Mouse (Mus musculus): ENCODE measurements around the gene Rpl37a. TPM values are rescaled to one million over a fixed set of nuclear protein-coding genes. Genes with fewer than 3 reads are reported as not detected.

Gene Rpl37a
- polyA plus RNA-seq, 1 experiment from 2014 or later = 1,125 TPM

- H3K4me1 ChIP-seq (replicated peaks) = peaks cover 13% of the 10 kb centered on the region
- WGBS = 13% methylated on average over 5 of the region's 5 CpGs
- no peaks in the 10 kb centered on the region for H3K27me3 ChIP-seq (replicated peaks)
- H3K36me3 ChIP-seq = peaks cover 33% of the 10 kb centered on the region
- H3K4me2 ChIP-seq = no peak overlapping the region
- H3K27ac ChIP-seq (ENCODE audit: poor library complexity, severe bottlenecking) = no peak overlapping the region
- no peak overlapping the region for H3K4me3 ChIP-seq
- no peak overlapping the region for H3K9ac ChIP-seq
- no peaks in the 10 kb centered on the region for H3K9me3 ChIP-seq (replicated peaks)
- ATAC-seq (ENCODE audit: insufficient number of reproducible peaks, low FRiP score) = no peak
These were observed 5.8 kb downstream of the Rpl37a start for GRCm38 (mm10) chr1:72716926-72717325.

GRCm38 (mm10) chr1:72717540-72717939 is 6.5 kb downstream of the Rpl37a start:
- H3K27me3 ChIP-seq (replicated peaks) = no peaks in the 10 kb centered on the region
- H3K9me3 ChIP-seq (replicated peaks) = no peaks in the 10 kb centered on the region
- H3K4me3 ChIP-seq = no peak overlapping the region
- whole genome bisulfite sequencing = 91% methylated on average over 7 of the region's 7 CpGs
- no peak overlapping the region for H3K9ac ChIP-seq
- H3K4me2 ChIP-seq = no peak overlapping the region
- ATAC-seq (ENCODE audit: insufficient number of reproducible peaks, low FRiP score) = no peak
- peaks cover 9% of the 10 kb centered on the region for H3K4me1 ChIP-seq (replicated peaks)
- H3K36me3 ChIP-seq = peaks cover 32% of the 10 kb centered on the region
- H3K27ac ChIP-seq (ENCODE audit: poor library complexity, severe bottlenecking) = no peak overlapping the region

- Histone ChIP-seq H3K36me3 (peaks cover 20% of the 10 kb centered on the region), H3K9me3 (replicated peaks) (no peaks in the 10 kb centered on the region), H3K9ac (no peak overlapping the region), H3K27me3 (replicated peaks) (no peaks in the 10 kb centered on the region), H3K4me2 (no peak overlapping the region), H3K4me1 (replicated peaks) (no peaks in the 10 kb centered on the region; the same call in 1 of the 2 replicates), H3K4me3 (no peak overlapping the region), H3K27ac (ENCODE audit: poor library complexity, severe bottlenecking) (no peak overlapping the region)
- 19% methylated on average over 5 of the region's 5 CpGs for WGBS
- no peak for ATAC-seq (ENCODE audit: insufficient number of reproducible peaks, low FRiP score)
These were observed 7.8 kb downstream of the Rpl37a start for GRCm38 (mm10) chr1:72718846-72719245.

GRCm38 (mm10) chr1:72720115-72720725 is 9.1 kb downstream of the Rpl37a start:
- 54% methylated on average over 6 of the region's 6 CpGs for WGBS

GRCm38 (mm10) chr1:72722646-72723045 is 11.6 kb downstream of the Rpl37a start:
- H3K4me2 ChIP-seq = no peak overlapping the region

More at GRCm38 (mm10) chr1:72720115-72720725, 9.1 kb downstream of the Rpl37a start:
- Histone ChIP-seq H3K27ac (ENCODE audit: poor library complexity, severe bottlenecking) (no peak overlapping the region), H3K9ac (no peak overlapping the region), H3K4me1 (replicated peaks) (no peaks in the 10 kb centered on the region; the same call in 1 of the 2 replicates), H3K4me3 (no peak overlapping the region), H3K36me3 (peaks cover 9% of the 10 kb centered on the region), H3K27me3 (replicated peaks) (no peaks in the 10 kb centered on the region), H3K9me3 (replicated peaks) (no peaks in the 10 kb centered on the region), H3K4me2 (no peak overlapping the region)
- no peak for ATAC-seq (ENCODE audit: insufficient number of reproducible peaks, low FRiP score)

GRCm38 (mm10) chr1:72724354-72724753 is 13.3 kb downstream of the Rpl37a start:
- H3K9ac ChIP-seq = no peak overlapping the region
- WGBS = 82% methylated on average over 2 of the region's 2 CpGs
- peaks cover 4% of the 10 kb centered on the region for H3K36me3 ChIP-seq

More at GRCm38 (mm10) chr1:72722646-72723045, 11.6 kb downstream of the Rpl37a start:
- no peaks in the 10 kb centered on the region; the same call in 1 of the 2 replicates for H3K4me1 ChIP-seq (replicated peaks)
- H3K27me3 ChIP-seq (replicated peaks) = no peaks in the 10 kb centered on the region
- no peak overlapping the region for H3K9ac ChIP-seq
- H3K9me3 ChIP-seq (replicated peaks) = no peaks in the 10 kb centered on the region
- ATAC-seq (ENCODE audit: insufficient number of reproducible peaks, low FRiP score) = no peak
- no peak overlapping the region for H3K27ac ChIP-seq (ENCODE audit: poor library complexity, severe bottlenecking)
- WGBS = 43% methylated on average over 8 of the region's 8 CpGs
- peaks cover 4% of the 10 kb centered on the region for H3K36me3 ChIP-seq
- H3K4me3 ChIP-seq = no peak overlapping the region

GRCm38 (mm10) chr1:72725941-72726340 is 14.9 kb downstream of the Rpl37a start:
- 86% methylated on average over 13 of the region's 13 CpGs for WGBS
- no peak overlapping the region for H3K4me2 ChIP-seq
- H3K4me3 ChIP-seq = no peak overlapping the region
- H3K9me3 ChIP-seq (replicated peaks) = no peaks in the 10 kb centered on the region
- H3K36me3 ChIP-seq = no peaks in the 10 kb centered on the region
- no peaks in the 10 kb centered on the region for H3K27me3 ChIP-seq (replicated peaks)
- H3K4me1 ChIP-seq (replicated peaks) = no peaks in the 10 kb centered on the region; the same call in 1 of the 2 replicates
- H3K9ac ChIP-seq = no peak overlapping the region
- no peak for ATAC-seq (ENCODE audit: insufficient number of reproducible peaks, low FRiP score)
- H3K27ac ChIP-seq (ENCODE audit: poor library complexity, severe bottlenecking) = no peak overlapping the region

More at GRCm38 (mm10) chr1:72724354-72724753, 13.3 kb downstream of the Rpl37a start:
- Histone ChIP-seq H3K4me3 (no peak overlapping the region), H3K4me1 (replicated peaks) (no peaks in the 10 kb centered on the region; the same call in 1 of the 2 replicates), H3K27ac (ENCODE audit: poor library complexity, severe bottlenecking) (no peak overlapping the region), H3K9me3 (replicated peaks) (no peaks in the 10 kb centered on the region), H3K27me3 (replicated peaks) (no peaks in the 10 kb centered on the region), H3K4me2 (no peak overlapping the region)
- ATAC-seq (ENCODE audit: insufficient number of reproducible peaks, low FRiP score) = no peak

- H3K9me3 ChIP-seq (replicated peaks) = no peaks in the 10 kb centered on the region
- no peak overlapping the region for H3K4me2 ChIP-seq
- no peak overlapping the region for H3K9ac ChIP-seq
- no peaks in the 10 kb centered on the region for H3K27me3 ChIP-seq (replicated peaks)
- H3K4me1 ChIP-seq (replicated peaks) = no peaks in the 10 kb centered on the region
- no peaks in the 10 kb centered on the region for H3K36me3 ChIP-seq
- H3K4me3 ChIP-seq = no peak overlapping the region
- 80% methylated on average over 4 of the region's 4 CpGs for WGBS
- no peak overlapping the region for H3K27ac ChIP-seq (ENCODE audit: poor library complexity, severe bottlenecking)
- ATAC-seq (ENCODE audit: insufficient number of reproducible peaks, low FRiP score) = no peak
These were observed 17.7 kb downstream of the Rpl37a start for GRCm38 (mm10) chr1:72728781-72729180.

- Histone ChIP-seq H3K4me2 (no peak overlapping the region), H3K27ac (ENCODE audit: poor library complexity, severe bottlenecking) (no peak overlapping the region), H3K36me3 (no peaks in the 10 kb centered on the region), H3K9me3 (replicated peaks) (no peaks in the 10 kb centered on the region), H3K4me3 (no peak overlapping the region), H3K27me3 (replicated peaks) (no peaks in the 10 kb centered on the region), H3K9ac (no peak overlapping the region), H3K4me1 (replicated peaks) (no peaks in the 10 kb centered on the region)
- WGBS = 86% methylated on average over 10 of the region's 10 CpGs
- no peak for ATAC-seq (ENCODE audit: insufficient number of reproducible peaks, low FRiP score)
These were observed 19.0 kb downstream of the Rpl37a start for GRCm38 (mm10) chr1:72730126-72730525.

- Histone ChIP-seq H3K36me3 (no peaks in the 10 kb centered on the region), H3K9ac (no peak overlapping the region), H3K4me2 (no peak overlapping the region), H3K27me3 (replicated peaks) (no peaks in the 10 kb centered on the region; the same call in 1 of the 2 replicates), H3K4me3 (no peak overlapping the region), H3K9me3 (replicated peaks) (no peaks in the 10 kb centered on the region), H3K27ac (ENCODE audit: poor library complexity, severe bottlenecking) (no peak overlapping the region), H3K4me1 (replicated peaks) (peaks cover 13% of the 10 kb centered on the region)
- no peak for ATAC-seq (ENCODE audit: insufficient number of reproducible peaks, low FRiP score)
- 83% methylated on average over 9 of the region's 9 CpGs for WGBS
These were observed 22.2 kb downstream of the Rpl37a start for GRCm38 (mm10) chr1:72733191-72733691.

GRCm38 (mm10) chr1:72736397-72737125 is 25.5 kb downstream of the Rpl37a start:
- H3K36me3 ChIP-seq = no peaks in the 10 kb centered on the region
- peaks cover 16% of the 10 kb centered on the region; the same call in 1 of the 2 replicates for H3K27me3 ChIP-seq (replicated peaks)
- no peak overlapping the region for H3K4me3 ChIP-seq
- no peak for ATAC-seq (ENCODE audit: insufficient number of reproducible peaks, low FRiP score)
- no peak overlapping the region for H3K27ac ChIP-seq (ENCODE audit: poor library complexity, severe bottlenecking)
- H3K4me1 ChIP-seq (replicated peaks) = peaks cover 13% of the 10 kb centered on the region
- no peak overlapping the region for H3K9ac ChIP-seq
- 35% methylated on average over 13 of the region's 13 CpGs for WGBS
- H3K9me3 ChIP-seq (replicated peaks) = no peaks in the 10 kb centered on the region
- peak overlapping the region; percentile 12; the same call in 1 of the 2 replicates for H3K4me2 ChIP-seq
